8 mouse cellular contexts compared by ENCODE assay signal in genomic region chr5:108269063-108269810, GRCm38 (mm10). TPM values are rescaled to one million over a fixed set of nuclear protein-coding genes. Genes with fewer than 3 reads are reported as not detected.
DNase-seq lines count a peak whose midpoint lies in the region; ATAC-seq and TF ChIP-seq lines count a peak whose summit lies in the region.

No protein-coding gene starts in this region.

- DNase-seq in left cerebral cortex, adult 2 months (ENCODE audit: extremely low spot score in 1 of 2, low spot score in 2 of 2), result peak in 1 of 2 experiments; percentile 8
- DNase-seq in left cerebral cortex, postnatal 10 days (ENCODE audit: extremely low spot score in 1 of 2, low spot score in 2 of 2), result no peak
- DNase-seq in NIH3T3 (ENCODE audit: low read depth), result peak; percentile 41
- peak; percentile 26 for DNase-seq in midbrain, embryonic 14.5 days
- DNase-seq in cerebellum, adult 11-12 months, result no peak
- no peak for DNase-seq in cerebellum, adult 18-20 months

- intact Hi-C loops in left cerebral cortex, adult 2 months (cut with DNase I), result loop anchor here (2.0 to 10.0 kb wide), 4 partner anchors 44 to 364 kb away; partner anchors contain the start of genes Ccdc18, Mtf2, Pigg and Rpl5
- intact Hi-C loops in left cerebral cortex, postnatal 10 days (cut with DNase I), result loop anchor here (5.0 kb wide), 1 partner anchor 137 kb away; the partner anchor contains the start of genes Ccdc18 and Tmed5

- H3K36me3 ChIP-seq in erythroblast, embryonic 14.5 days (ENCODE audit: control insufficient read depth), result peaks cover 26% of the 10 kb centered on the region
- H3K36me3 ChIP-seq in intestine, embryonic 16.5 days (ENCODE audit: control insufficient read depth, insufficient read depth, low read length), result no peaks in the 10 kb centered on the region
- 0 out of 2 replicates have a peak, but pooled peaks cover 5% of the 10 kb centered on the region for H3K36me3 ChIP-seq in midbrain, embryonic 14.5 days (ENCODE audit: control insufficient read depth, insufficient read depth, low read length)

- H3K27ac ChIP-seq in left cerebral cortex, adult 2 months, result peak overlapping the region; percentile 95
- peak overlapping the region; percentile 99 for H3K27ac ChIP-seq in intestine, embryonic 16.5 days (ENCODE audit: low read length)
- H3K27ac ChIP-seq in midbrain, embryonic 14.5 days (replicated peaks; ENCODE audit: low read depth, low read length), result peak overlapping the region; percentile 93

- peak overlapping the region; percentile 85 for H3K4me2 ChIP-seq in intestine, embryonic 16.5 days (ENCODE audit: low read depth, low read length)
- H3K4me2 ChIP-seq in midbrain, embryonic 14.5 days (ENCODE audit: low read length), result peak overlapping the region; percentile 93

- no peaks in the 10 kb centered on the region for H3K9me3 ChIP-seq in erythroblast, embryonic 14.5 days (ENCODE audit: control insufficient read depth, low read length)
- H3K9me3 ChIP-seq in intestine, embryonic 16.5 days (ENCODE audit: control insufficient read depth, low read length), result no peaks in the 10 kb centered on the region
- no peaks in the 10 kb centered on the region for H3K9me3 ChIP-seq in midbrain, embryonic 14.5 days (ENCODE audit: control insufficient read depth, low read length)

- H3K27me3 ChIP-seq in erythroblast, embryonic 14.5 days (ENCODE audit: control insufficient read depth), result no peaks in the 10 kb centered on the region
- no peaks in the 10 kb centered on the region for H3K27me3 ChIP-seq in intestine, embryonic 16.5 days (replicated peaks; ENCODE audit: control insufficient read depth, insufficient read depth, low read length)
- no peaks in the 10 kb centered on the region for H3K27me3 ChIP-seq in midbrain, embryonic 14.5 days (ENCODE audit: control insufficient read depth, insufficient read depth, low read length)

- peak overlapping the region; percentile 98 for H3K9ac ChIP-seq in intestine, embryonic 16.5 days (ENCODE audit: low read depth, low read length)
- peak overlapping the region; percentile 94 for H3K9ac ChIP-seq in midbrain, embryonic 14.5 days (replicated peaks; ENCODE audit: low read length)

- peak; percentile 59 for ATAC-seq in intestine, embryonic 16.5 days
- no peak; the same call in 1 of the 2 replicates for ATAC-seq in midbrain, embryonic 14.5 days (ENCODE audit: low FRiP score, low TSS enrichment)

- peak overlapping the region; percentile 61 for H3K4me3 ChIP-seq in left cerebral cortex, adult 2 months
- peak overlapping the region; percentile 79 for H3K4me3 ChIP-seq in erythroblast, embryonic 14.5 days (replicated peaks)
- H3K4me3 ChIP-seq in intestine, embryonic 16.5 days (ENCODE audit: low read length), result peak overlapping the region; percentile 97
- peak overlapping the region; percentile 94 for H3K4me3 ChIP-seq in midbrain, embryonic 14.5 days (replicated peaks; ENCODE audit: low read depth, low read length)

- H3K4me1 ChIP-seq in erythroblast, embryonic 14.5 days (ENCODE audit: control insufficient read depth), result peaks cover 72% of the 10 kb centered on the region
- peaks cover 12% of the 10 kb centered on the region; the same call in 1 of the 2 replicates for H3K4me1 ChIP-seq in intestine, embryonic 16.5 days (ENCODE audit: control insufficient read depth, insufficient read depth, low read length)
- peaks cover 26% of the 10 kb centered on the region for H3K4me1 ChIP-seq in midbrain, embryonic 14.5 days (ENCODE audit: control insufficient read depth, insufficient read depth, low read length)

- under 1% methylated on average over 44 of the region's 44 CpGs for WGBS in intestine, embryonic 16.5 days
- WGBS in midbrain, embryonic 14.5 days, result under 1% methylated on average over 44 of the region's 44 CpGs

- TF ChIP-seq CTCF in left cerebral cortex, adult 2 months (IDR thresholded peaks at IDR 0.05), result no peak

RNA-seq across cellular contexts. Expression of gene Dr1, which starts 0.5 kb away (rescaled TPM):
- total RNA-seq in left cerebral cortex, adult 2 months (2021), result 10 to 100 TPM; 33.9 to 34.8 TPM
- total RNA-seq in left cerebral cortex, postnatal 10 days (2021), result 10 to 100 TPM; 36.9 to 37.3 TPM
- polyA plus RNA-seq in erythroblast, embryonic 14.5 days (2012), result 0.88 and 1.4 TPM in 2 replicates
- 38.6 and 39.3 TPM in 2 replicates for polyA plus RNA-seq in intestine, embryonic 16.5 days (2015; fragmentation: Nextera tagmentation; extraction: Ambion mirVana)
- 43.2 and 55.0 TPM in 2 replicates for polyA plus RNA-seq in midbrain, embryonic 14.5 days (2014; fragmentation: Nextera tagmentation; extraction: Ambion mirVana)

RNA-seq across cellular contexts. Expression of gene Pigg, which starts 43.2 kb away (rescaled TPM):
- total RNA-seq in left cerebral cortex, adult 2 months (2021), result 10 to 100 TPM; 13.1 to 14.1 TPM
- total RNA-seq in left cerebral cortex, postnatal 10 days (2021), result 1 to 10 TPM; 7.5 to 7.9 TPM
- 0.09 and 0.10 TPM in 2 replicates for polyA plus RNA-seq in erythroblast, embryonic 14.5 days (2012)
- 7.9 and 8.3 TPM in 2 replicates for polyA plus RNA-seq in intestine, embryonic 16.5 days (2015; fragmentation: Nextera tagmentation; extraction: Ambion mirVana)
- polyA plus RNA-seq in midbrain, embryonic 14.5 days (2014; fragmentation: Nextera tagmentation; extraction: Ambion mirVana), result 2.9 and 3.7 TPM in 2 replicates

Comparison
In these comparisons a context has a peak if more than half of its experiments do, and no peak if none do; other contexts are left out.
1. DNase-seq: peak in NIH3T3 (single experiment) and midbrain, embryonic 14.5 days (single experiment); none in left cerebral cortex, postnatal 10 days (0 of 2), cerebellum, adult 11-12 months (single experiment) and cerebellum, adult 18-20 months (0 of 2).
2. RNA of gene Dr1, which starts 0.5 kb away (polyA plus RNA-seq): 43.2 to 55.0 TPM in midbrain, embryonic 14.5 days and 38.6 to 39.3 TPM in intestine, embryonic 16.5 days; 0.88 to 1.4 TPM in erythroblast, embryonic 14.5 days; every median in the first group is over 10 times any median in the second.
3. Peak in every context shown above with its lines, with median percentiles within 50 percentile points of each other: H3K27ac ChIP-seq and H3K4me3 ChIP-seq.